Mouse (Mus musculus): ENCODE results near the gene Mark3. TPM values are rescaled to one million over a fixed set of nuclear protein-coding genes. Genes with fewer than 3 reads are reported as not detected.

Mark3 gene
- total and polyA plus RNA-seq, 3 experiments = 34.3 to 51.2 (median 40.2) TPM

DNA sequence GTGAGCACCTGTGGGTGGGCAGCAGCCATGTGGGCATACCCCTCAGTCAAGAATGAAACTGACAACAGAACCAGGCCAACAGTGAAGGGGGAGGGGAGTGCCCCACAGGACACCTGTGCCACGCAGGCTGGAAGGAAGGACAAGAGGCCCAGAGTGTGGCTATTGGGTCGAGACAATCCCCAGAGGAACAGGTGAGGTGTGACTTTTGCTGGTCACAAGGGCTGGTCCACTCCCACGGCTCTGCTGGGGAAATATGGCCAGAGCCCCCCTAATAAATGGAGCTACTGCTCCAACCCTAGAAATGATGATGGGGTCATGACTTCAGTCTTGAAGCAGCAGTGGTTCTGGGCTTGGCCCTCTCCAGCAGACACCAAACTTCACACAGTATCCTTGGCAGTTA is 129.0 kb downstream of the Mark3 start:
- dilution Hi-C loops (cut with MboI; ENCODE audit: extremely low pct_ligation_motif_present, extremely low pct_unique_long_range_greater_than_20kb, low sequenced_read_pairs) (no loop called here), in situ Hi-C loops (cut with MboI; ENCODE audit: low pct_ligation_motif_present, low pct_unique_long_range_greater_than_20kb, low sequenced_read_pairs) (no loop called here)
- H3K9me3 ChIP-seq (replicated peaks; ENCODE audit: low read length) = no peaks in the 10 kb centered on the region
- no peaks in the 10 kb centered on the region for H3K27me3 ChIP-seq (replicated peaks)
- no peak for TF ChIP-seq KAT2A (IDR thresholded peaks at IDR 0.05; ENCODE audit: insufficient replicate concordance, low read length)
- no peak for TF ChIP-seq MXI1 (IDR thresholded peaks at IDR 0.05; ENCODE audit: low read depth, low read length)
- TF ChIP-seq ZNF384 (IDR thresholded peaks at IDR 0.05; ENCODE audit: low read depth, low read length) = no peak
- TF ChIP-seq POLR2A (IDR thresholded peaks at IDR 0.05; ENCODE audit: low read depth, low read length) = no peak
- TF ChIP-seq POLR2AphosphoS2 (IDR thresholded peaks at IDR 0.05; ENCODE audit: low read depth, low read length) = no peak
- TF ChIP-seq CHD2 (IDR thresholded peaks at IDR 0.05; ENCODE audit: low read length) = no peak
- no peak for TF ChIP-seq UBTF (IDR thresholded peaks at IDR 0.05; ENCODE audit: low read depth, low read length)
- no peak for TF ChIP-seq MEF2A (IDR thresholded peaks at IDR 0.05; ENCODE audit: borderline replicate concordance, low read depth, low read length)
- H3K4me2 ChIP-seq (ENCODE audit: insufficient read depth, low read depth, poor library complexity, severe bottlenecking) = no peak overlapping the region
- H3K27ac ChIP-seq (ENCODE audit: insufficient read depth, low read depth) = no peak overlapping the region
- H3K79me2 ChIP-seq (replicated peaks; ENCODE audit: control insufficient read depth, extremely low read depth, insufficient read depth, poor library complexity, severe bottlenecking) = no peaks in the 10 kb centered on the region
- no peak for DNase-seq (ENCODE audit: extremely low read depth)
- peaks cover 3 to 36% of the 10 kb centered on the region in 2 experiments for H3K4me1 ChIP-seq (ENCODE audit: control insufficient read depth in 1 of 2, insufficient read depth in 2 of 2)
- no peak overlapping the region for H3K9ac ChIP-seq (ENCODE audit: insufficient read depth, low read depth)
- H3K36me3 ChIP-seq (replicated peaks in 1 of 2; ENCODE audit: control insufficient read depth in 1 of 2, insufficient read depth in 1 of 2, low read length in 1 of 2) = peaks cover 0 to 17% of the 10 kb centered on the region in 2 experiments
- H3K4me3 ChIP-seq (replicated peaks in 1 of 3; ENCODE audit: low read depth in 2 of 3, low read length in 2 of 3, poor library complexity in 1 of 3) = no peak overlapping the region

DNA sequence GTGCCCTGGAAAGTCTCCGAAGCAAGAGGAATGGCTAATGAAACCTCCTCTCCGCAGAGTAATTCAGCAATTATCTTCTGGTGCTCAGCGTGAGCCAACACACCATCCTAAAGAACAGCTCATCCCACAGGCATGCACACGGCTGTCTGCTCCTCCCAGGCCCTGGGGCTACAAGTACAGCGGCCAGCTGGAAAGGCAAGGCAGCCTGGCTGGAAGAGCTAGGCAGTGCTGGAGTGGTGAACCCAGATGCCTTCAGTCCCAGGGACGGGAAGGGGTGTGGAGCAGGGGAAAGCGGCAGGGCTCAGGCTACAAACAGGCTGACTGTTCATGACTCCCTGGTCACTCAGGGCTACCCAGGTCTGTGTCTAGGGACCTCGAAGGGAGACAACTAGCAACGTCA is 130.3 kb downstream of the Mark3 start:
- Histone ChIP-seq H3K4me1 (ENCODE audit: control insufficient read depth in 1 of 2, insufficient read depth in 2 of 2) (peaks cover 3 to 26% of the 10 kb centered on the region in 2 experiments), H3K79me2 (replicated peaks; ENCODE audit: control insufficient read depth, extremely low read depth, insufficient read depth, poor library complexity, severe bottlenecking) (no peaks in the 10 kb centered on the region), H3K9me3 (replicated peaks; ENCODE audit: low read length) (no peaks in the 10 kb centered on the region), H3K9ac (ENCODE audit: insufficient read depth, low read depth) (no peak overlapping the region), H3K36me3 (replicated peaks in 1 of 2; ENCODE audit: control insufficient read depth in 1 of 2, insufficient read depth in 1 of 2, low read length in 1 of 2) (peaks cover 4 to 28% of the 10 kb centered on the region in 2 experiments), H3K27ac (ENCODE audit: insufficient read depth, low read depth) (no peak overlapping the region), H3K4me2 (ENCODE audit: insufficient read depth, low read depth, poor library complexity, severe bottlenecking) (no peak overlapping the region), H3K27me3 (replicated peaks) (no peaks in the 10 kb centered on the region), H3K4me3 (replicated peaks in 1 of 3; ENCODE audit: low read depth in 2 of 3, low read length in 2 of 3, poor library complexity in 1 of 3) (no peak overlapping the region)
- dilution Hi-C loops (cut with MboI; ENCODE audit: extremely low pct_ligation_motif_present, extremely low pct_unique_long_range_greater_than_20kb, low sequenced_read_pairs) (no loop called here), in situ Hi-C loops (cut with MboI; ENCODE audit: low pct_ligation_motif_present, low pct_unique_long_range_greater_than_20kb, low sequenced_read_pairs) (no loop called here)
- DNase-seq (ENCODE audit: extremely low read depth) = no peak
- no peak for TF ChIP-seq MXI1 (IDR thresholded peaks at IDR 0.05; ENCODE audit: low read depth, low read length)
- TF ChIP-seq KAT2A (IDR thresholded peaks at IDR 0.05; ENCODE audit: insufficient replicate concordance, low read length) = no peak
- TF ChIP-seq PAX5 (IDR thresholded peaks at IDR 0.05; ENCODE audit: low read length) = no peak
- no peak for TF ChIP-seq USF2 (conservative IDR thresholded peaks at IDR 0.05; ENCODE audit: low read depth, low read length)
- TF ChIP-seq UBTF (IDR thresholded peaks at IDR 0.05; ENCODE audit: low read depth, low read length) = no peak
- TF ChIP-seq SMC3 (IDR thresholded peaks at IDR 0.05; ENCODE audit: low read depth, low read length) = no peak
- no peak for TF ChIP-seq NELFE (IDR thresholded peaks at IDR 0.05; ENCODE audit: low read depth, low read length)
- TF ChIP-seq TBP (conservative IDR thresholded peaks at IDR 0.05; ENCODE audit: low read depth, low read length) = no peak
- TF ChIP-seq MAFK (IDR thresholded peaks at IDR 0.05; ENCODE audit: insufficient replicate concordance, low read length) = no peak
- no peak for TF ChIP-seq JUN (IDR thresholded peaks at IDR 0.05; ENCODE audit: insufficient read depth, low read depth, low read length)
- TF ChIP-seq USF1 (IDR thresholded peaks at IDR 0.05; ENCODE audit: low read depth, low read length) = no peak
- TF ChIP-seq RAD21 (IDR thresholded peaks at IDR 0.05; ENCODE audit: low read depth, low read length) = no peak
- no peak for TF ChIP-seq ZC3H11A (IDR thresholded peaks at IDR 0.05; ENCODE audit: low read depth, low read length)
- TF ChIP-seq GABPA (IDR thresholded peaks at IDR 0.05; ENCODE audit: insufficient replicate concordance, low read depth, low read length) = no peak
- TF ChIP-seq BHLHE40 (IDR thresholded peaks at IDR 0.05; ENCODE audit: low read depth, low read length) = no peak
- no peak for TF ChIP-seq JUND (conservative IDR thresholded peaks at IDR 0.05; ENCODE audit: low read depth, low read length)
- no peak for TF ChIP-seq ZKSCAN1 (IDR thresholded peaks at IDR 0.05; ENCODE audit: borderline replicate concordance, low read depth, low read length)
- TF ChIP-seq TCF12 (IDR thresholded peaks at IDR 0.05; ENCODE audit: low read depth, low read length) = no peak
- TF ChIP-seq CHD2 (IDR thresholded peaks at IDR 0.05; ENCODE audit: low read length) = no peak
